Mouse (Mus musculus) megakaryocyte, adult 5-6 weeks (primary cell): Measurements from ENCODE around the gene Xrn1. TPM values are rescaled to one million over a fixed set of nuclear protein-coding genes. Genes with fewer than 3 reads are reported as not detected.
"Not testable (repeated sequence)": the region's sequence is repeated elsewhere in the genome, so short reads cannot be mapped to it uniquely, and the experiment has no call there.

Experiments
- ATAC-seq: 2 replicates; pipeline ENCODE4 v1.8.0; 2016; ENCODE audit warnings: mild to moderate bottlenecking, inconsistent platforms; ENCODE audit not compliant: poor library complexity, severe bottlenecking
- total RNA-seq, 2 experiments: library from RNA; stranded (forward) in 1 of 2; stranded (reverse) in 1 of 2; fragments of 153-499, 151-499 nt in 1 of 2; fragments of 221-1000, 200-1000 nt in 1 of 2; gene quantifications; 2 replicates each; pipeline versions ENCODE4 v1.2.3 to v1.2.4; 2015 to 2017

Xrn1 gene
- total RNA-seq (2015) (28.8 and 29.3 TPM in 2 replicates), total RNA-seq (2017) (41.5 and 56.5 TPM in 2 replicates)

- ATAC-seq = peak; percentile 98
Observed at GRCm38 (mm10) chr9:95954585-95955461, at the start of gene Xrn1. Gene Xrn1 (plus strand): TSS chr9:95954760.

- ATAC-seq = no peak
Observed at GRCm38 (mm10) chr9:95932855-95933254, 21.7 kb upstream of the Xrn1 start.

GRCm38 (mm10) chr9:95953658-95954057 is 902 bp upstream of the Xrn1 start:
- no peak for ATAC-seq

- ATAC-seq = peak; percentile 34
Observed at GRCm38 (mm10) chr9:95954226-95954584, 355 bp upstream of the Xrn1 start.

GRCm38 (mm10) chr9:95957611-95958010 is 3.1 kb downstream of the Xrn1 start:
- ATAC-seq = no peak

- no peak for ATAC-seq
Observed at GRCm38 (mm10) chr9:95958041-95958730, 3.6 kb downstream of the Xrn1 start.

GRCm38 (mm10) chr9:95958731-95959105 is 4.2 kb downstream of the Xrn1 start:
- not testable (repeated sequence) for ATAC-seq

GRCm38 (mm10) chr9:95959246-95959645 is 4.7 kb downstream of the Xrn1 start:
- ATAC-seq = no peak

GRCm38 (mm10) chr9:95959732-95960428 is 5.3 kb downstream of the Xrn1 start:
- peak; percentile 22; the same call in 1 of the 2 replicates for ATAC-seq

- ATAC-seq = peak; percentile 45; the same call in 1 of the 2 replicates
Observed at GRCm38 (mm10) chr9:95961058-95961457, 6.5 kb downstream of the Xrn1 start.

GRCm38 (mm10) chr9:95964037-95964436 is 9.5 kb downstream of the Xrn1 start:
- no peak for ATAC-seq

- ATAC-seq = no peak
Observed at GRCm38 (mm10) chr9:95978279-95978678, 23.7 kb downstream of the Xrn1 start.

- no peak for ATAC-seq
Observed at GRCm38 (mm10) chr9:95979896-95980295, 25.3 kb downstream of the Xrn1 start.

GRCm38 (mm10) chr9:95992255-95992654 is 37.7 kb downstream of the Xrn1 start:
- no peak for ATAC-seq

GRCm38 (mm10) chr9:96004455-96004854 is 49.9 kb downstream of the Xrn1 start:
- no peak for ATAC-seq

GRCm38 (mm10) chr9:96010664-96011063 is 56.1 kb downstream of the Xrn1 start:
- ATAC-seq = no peak

GRCm38 (mm10) chr9:96023921-96024320 is 69.4 kb downstream of the Xrn1 start:
- peak; percentile 77 for ATAC-seq

- no peak for ATAC-seq
Observed at GRCm38 (mm10) chr9:96027913-96028312, 73.4 kb downstream of the Xrn1 start.

GRCm38 (mm10) chr9:96028818-96029217 is 74.3 kb downstream of the Xrn1 start:
- ATAC-seq = peak; percentile 63; the same call in 1 of the 2 replicates

- no peak for ATAC-seq
Observed at GRCm38 (mm10) chr9:96029886-96030285, 75.3 kb downstream of the Xrn1 start.

- ATAC-seq = peak; percentile 77
Observed at GRCm38 (mm10) chr9:96035371-96036086, 81.0 kb downstream of the Xrn1 start.
